Mouse (Mus musculus) layer of hippocampus, postnatal 10 days (tissue): ENCODE measurements at regions not wholly inside any gene's neighbourhood (a gene's known extent, or its start where the extent isn't known, plus 50 kb on each side); places are given as distances from the start of the nearest gene placed in this dataset.
"Not testable (repeated sequence)": the region's sequence is repeated elsewhere in the genome, so short reads cannot be mapped to it uniquely, and the experiment has no call there.

Experiments used
- DNase-seq, 2 experiments: peaks; one replicate each; pipeline ENCODE4 v3.0.0; 2021; ENCODE audit warnings: low spot score in 2 of 2

DNA sequence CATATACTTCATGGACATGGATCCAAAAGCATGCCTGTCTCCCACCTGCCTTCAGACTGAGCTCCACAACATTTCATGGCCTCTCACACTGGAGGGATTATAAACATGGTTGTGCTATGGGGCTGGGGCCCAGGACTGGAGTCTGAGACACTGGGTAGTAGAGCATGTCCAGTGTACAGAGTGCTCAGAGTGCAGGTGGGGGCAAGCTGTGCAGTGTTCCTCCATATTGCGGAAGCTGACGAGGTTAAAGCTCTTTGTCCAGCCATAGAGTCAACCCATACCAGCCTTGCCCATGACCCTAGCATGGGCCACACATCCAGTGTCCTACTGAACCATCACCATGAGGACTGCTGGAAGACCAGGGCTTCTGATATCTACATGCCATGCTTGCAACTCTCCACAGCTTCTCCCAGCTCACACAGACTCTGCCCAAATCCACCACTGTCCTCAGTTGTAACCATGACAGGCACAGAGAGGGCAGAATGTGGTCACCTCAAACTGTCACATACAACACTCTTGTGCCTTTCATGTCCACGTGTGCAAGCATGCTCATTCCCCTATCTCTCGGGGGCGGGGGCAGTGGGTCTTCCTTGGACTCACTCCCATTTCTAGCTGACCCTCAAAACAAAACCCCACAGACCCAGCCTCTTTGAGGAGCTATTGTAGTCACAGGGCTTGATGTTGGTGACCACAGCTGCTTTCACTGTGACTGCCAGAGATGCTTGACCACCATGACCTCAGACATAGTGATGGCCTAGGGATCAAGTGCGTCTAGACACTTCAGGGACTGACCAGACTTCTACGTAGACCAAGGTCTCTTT is 55.9 kb downstream of the Tmem121 start:
- no peak for DNase-seq

DNA sequence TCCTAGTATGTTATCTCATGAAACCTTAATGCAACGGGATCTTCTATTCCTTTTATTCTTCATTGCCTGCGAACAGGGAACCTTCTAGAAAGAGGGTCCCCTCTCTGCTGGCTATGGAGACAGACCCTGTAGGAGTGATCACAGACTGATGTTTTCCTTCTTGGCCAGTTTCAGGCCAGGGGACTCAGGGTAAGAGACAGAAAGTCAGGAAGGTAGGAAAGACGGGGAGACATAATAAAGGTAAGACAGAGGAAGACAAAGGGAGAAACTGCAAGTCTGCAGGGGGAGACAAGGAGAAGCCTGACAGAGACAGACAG is 56.4 kb downstream of the Tmem121 start:
- no peak for DNase-seq

DNA sequence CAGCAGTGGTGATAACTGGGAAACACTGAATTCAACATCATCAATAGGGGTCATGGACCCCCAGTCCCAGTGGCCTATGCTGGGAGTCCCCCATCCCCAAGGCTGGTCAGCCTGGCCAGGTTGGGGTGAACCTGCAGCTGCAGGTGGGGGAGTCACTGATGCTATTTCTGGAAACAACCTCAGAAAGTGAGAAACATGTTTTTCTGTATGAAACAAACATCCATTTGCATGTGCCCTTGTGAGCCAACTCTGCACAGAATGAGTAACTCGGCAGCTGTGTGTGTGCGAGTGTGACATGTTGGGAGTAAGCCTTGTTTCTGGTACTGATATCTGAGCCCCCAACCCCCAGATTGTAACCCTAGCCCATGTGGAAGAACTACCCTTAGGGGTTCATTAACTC is 59.0 kb downstream of the Tmem121 start:
- DNase-seq, result no peak

DNA sequence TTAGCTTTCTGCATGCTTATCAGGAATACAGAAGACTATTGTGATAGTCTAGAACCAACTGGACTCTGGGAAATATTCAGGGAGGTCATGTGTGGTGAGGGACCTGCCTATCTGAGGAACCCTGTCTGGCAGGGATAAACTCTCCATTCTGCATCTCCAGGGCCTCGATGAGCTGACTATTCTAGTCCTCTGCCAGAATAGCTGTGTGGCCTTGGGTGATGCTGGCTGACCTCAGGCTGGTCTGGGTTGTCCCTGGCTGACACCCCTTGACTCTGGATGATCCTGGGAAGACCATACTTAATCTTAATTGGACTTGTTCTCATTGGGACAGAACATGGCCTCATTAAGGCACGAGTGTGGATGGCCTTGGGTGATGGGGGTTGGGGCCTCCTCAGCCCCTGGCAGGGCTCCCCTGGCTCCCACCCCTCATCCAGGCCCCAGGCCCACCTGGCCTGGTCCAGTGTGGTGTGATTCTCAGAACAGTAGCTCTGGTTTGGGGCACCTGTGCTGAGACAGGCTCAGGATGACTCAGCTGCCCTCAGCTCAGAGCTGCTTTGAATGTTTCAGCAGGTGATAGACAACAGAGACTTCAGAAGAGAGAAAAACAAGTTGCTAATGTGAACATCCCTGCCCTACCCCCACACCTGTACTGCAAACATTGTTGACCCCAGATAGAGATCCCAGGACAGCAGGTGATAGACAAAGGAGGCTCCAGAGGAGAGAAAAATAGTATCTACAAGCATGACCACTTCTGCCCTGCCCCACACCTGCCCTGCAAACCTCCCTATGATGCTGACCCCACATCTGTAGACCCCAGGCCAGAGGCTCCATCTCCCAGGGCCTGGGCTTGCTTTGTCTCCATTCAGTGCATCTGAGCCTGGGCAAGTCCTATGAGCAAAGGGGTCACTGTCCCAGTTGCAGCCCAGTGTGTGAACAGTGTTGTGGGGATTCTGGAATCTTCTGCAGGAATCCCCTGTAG is 68.0 kb downstream of the Tmem121 start:
- DNase-seq, result not testable (repeated sequence)

DNA sequence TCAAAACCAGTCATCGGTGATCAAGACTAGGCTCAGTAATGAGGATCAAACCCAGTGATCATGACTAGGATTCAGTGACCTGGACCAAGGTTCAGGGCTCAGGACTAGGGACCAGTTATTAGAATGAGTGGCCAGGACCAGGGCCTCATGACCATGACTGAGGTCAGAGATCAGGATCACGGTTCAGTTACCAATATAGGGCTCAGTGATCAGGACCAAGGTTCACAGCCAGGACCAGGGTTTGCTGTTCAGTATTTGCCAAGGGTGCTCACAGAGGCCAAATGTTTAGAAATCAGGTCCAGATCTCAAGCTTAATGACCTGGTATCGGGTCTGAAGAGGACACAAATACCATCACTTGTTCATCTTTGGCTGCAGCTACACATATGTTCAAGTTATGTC is 69.6 kb downstream of the Tmem121 start:
- DNase-seq, result no peak

DNA sequence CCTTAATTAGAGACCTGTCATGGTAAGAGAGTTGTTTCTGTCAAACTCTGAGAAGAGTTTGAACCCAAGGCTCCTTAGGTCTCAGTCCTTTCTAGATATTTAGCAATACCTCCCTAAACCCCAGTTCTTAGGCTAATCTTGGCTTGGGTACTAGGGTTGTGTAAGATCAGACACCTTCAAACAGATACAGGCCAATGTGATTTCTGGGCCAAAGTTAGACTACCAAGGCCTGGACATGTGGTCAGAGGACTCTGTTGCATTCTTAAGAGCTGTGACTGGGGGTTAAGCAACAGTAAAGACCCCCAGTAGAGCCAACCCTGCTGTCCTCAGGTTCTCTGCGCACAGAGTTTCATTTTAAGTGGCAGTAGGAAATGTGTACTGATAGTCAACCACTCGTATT is 70.9 kb downstream of the Tmem121 start:
- DNase-seq, result no peak

DNA sequence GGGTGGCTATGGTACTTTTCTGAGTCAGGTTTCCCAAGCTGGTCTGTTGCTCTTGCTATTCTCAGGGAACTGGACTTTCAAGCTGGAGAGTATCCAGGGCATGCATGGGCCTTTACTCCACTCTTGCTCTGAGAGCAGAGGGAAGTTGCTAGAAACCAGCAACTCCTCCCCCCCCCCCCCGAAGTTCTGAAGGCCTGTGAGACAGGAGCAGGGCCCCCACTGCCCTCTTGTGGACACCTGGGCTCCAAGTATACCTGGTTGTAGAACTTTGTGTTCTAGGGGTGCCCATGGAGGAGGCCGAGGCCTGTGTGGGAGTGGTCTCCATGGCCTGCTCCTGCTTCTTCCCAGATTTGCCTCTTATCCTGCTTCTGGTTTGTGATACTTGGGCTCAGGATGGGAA is 71.5 kb downstream of the Tmem121 start:
- no peak for DNase-seq

DNA sequence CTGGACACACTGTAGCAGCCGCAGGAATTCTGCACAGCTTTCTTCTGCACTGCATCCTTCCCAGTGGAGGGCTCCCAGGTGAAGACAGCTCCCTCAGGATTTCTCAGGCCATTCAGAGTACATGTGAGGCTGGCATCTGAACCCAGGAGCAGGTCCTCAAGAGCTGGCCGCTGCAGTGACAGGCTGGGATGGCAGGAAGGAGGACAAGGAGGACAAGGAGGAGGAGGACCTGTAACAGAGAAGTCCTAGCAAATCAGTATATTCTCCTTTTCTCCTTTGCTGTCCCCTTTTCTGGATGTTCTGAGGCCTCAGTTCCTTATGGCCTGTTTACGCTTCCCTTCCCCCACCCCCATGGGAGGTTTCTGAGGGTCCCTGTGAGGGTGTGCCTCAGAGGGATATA is 73.7 kb downstream of the Tmem121 start:
- no peak for DNase-seq

DNA sequence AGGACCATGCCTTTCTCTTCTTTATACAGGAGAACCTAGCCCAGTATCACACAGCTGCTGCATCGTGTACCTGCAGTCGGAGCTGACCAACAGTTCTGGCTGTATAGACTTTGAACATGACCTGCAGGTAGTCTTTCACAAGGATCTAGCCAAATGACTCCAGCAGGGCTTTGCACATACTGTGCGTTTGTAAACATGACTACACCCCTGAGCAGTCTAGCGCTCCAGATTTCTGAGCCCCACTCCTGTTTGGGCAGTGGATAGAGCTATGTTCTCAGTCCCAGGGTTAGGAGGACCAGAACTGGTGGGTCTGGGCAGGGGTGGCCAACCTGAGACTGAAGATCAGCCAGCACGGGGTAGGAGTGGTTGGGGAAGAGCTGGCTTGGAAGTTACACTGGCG is 74.6 kb downstream of the Tmem121 start:
- DNase-seq, result no peak

DNA sequence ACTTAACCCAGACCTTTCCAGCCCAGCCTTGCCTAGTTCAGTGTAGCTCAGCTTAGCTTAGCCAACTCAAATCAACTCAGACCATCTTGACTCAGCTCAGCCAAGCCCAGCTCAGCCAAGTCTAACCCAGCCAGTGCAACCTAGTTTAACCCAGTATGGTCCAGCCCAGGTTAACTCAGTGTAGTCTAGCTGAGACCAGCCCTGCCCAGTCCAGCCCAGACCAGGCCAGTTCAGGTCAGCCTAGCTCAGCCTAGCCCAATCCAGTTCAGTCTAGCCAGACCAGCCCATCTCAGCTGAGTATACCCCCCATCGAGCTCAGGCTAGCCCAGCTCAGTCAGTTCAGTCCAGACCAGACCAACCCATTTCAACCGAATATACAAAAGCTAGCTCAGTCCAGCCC is 90.2 kb downstream of the Tmem121 start:
- no peak for DNase-seq

DNA sequence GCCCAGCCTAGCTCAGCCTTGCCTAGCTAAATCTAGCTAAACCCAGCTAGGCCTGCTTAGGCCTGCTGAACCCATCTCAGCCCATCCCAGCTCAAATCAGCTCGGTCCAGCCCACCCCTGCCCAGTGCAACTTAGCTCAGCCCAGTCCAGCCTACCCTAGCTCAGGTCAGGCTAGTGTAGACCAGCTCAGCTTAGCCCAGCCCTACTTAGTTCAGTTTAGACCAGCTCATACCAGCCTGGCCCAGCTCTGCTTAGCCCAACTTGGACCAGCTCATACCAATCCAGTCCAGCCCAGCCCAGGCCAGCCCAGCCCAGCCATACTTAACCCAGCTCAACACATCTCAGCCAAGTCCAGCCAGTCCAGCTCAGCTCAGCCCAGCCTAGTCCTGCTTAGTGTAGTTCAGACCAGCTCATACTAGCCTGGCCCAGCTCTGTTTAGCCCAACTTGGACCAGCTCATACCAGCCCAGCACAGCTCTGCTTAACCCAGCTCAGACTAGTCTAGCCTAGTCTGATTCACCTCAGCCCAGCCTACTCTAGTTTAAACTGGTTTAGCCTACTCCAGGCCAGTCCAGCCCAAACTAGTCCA is 90.7 kb downstream of the Tmem121 start:
- no peak for DNase-seq

DNA sequence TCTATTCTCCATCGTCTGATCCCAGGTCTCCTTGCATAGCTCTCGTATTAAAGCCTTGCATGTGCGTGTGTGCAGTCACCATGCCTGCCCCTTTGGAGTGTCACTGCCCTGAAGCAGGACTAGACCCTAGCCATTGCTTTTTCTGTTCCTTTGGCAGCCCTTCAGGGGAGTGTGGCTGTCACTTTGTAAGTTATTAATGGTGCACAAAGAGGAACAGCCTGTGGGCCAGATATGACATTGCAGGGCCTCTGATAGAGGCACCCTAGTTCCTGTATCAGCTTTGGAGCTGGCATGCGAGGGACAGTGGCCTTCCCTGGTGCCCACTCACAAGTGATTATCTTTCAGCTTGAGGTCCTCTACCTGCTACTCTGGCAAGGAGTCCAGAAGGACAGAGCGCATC is 92.0 kb downstream of the Tmem121 start:
- DNase-seq, result no peak

DNA sequence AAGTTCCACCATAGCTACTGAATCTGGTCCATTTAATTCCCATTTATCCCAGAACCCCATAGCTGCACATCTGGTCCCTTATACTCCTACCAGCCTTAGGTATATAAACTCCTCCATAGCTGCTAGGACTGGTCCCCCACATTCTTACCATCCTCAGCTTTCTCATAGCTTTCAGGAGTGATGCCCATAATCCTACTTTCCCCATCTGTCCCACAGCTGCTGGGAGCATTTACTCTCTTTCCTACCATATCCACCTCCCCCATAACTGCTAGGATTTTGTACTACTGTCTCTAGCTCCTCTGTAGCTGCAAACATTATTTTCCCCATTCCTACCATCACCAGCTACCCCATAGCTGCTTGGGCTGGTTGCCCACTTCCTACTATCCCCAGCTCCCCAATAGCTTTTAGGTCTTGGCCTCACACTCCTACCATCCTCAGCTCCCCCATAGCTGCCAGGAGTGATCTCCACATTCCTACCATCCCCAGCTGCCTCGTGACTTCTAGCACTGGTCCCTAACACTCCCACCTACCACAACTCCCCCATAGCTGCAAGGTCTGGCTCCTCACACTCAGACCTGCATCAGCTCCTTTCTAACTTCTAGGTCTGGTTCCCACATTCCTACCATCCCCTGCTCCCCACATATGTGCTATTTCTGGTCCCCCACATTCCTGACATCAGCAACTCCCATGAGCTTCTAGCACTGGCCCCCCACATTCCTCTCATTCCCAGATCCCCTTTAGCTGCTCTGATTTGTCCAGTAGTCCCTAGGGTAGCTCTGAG is 106.5 kb downstream of the Tmem121 start:
- DNase-seq, result no peak

DNA sequence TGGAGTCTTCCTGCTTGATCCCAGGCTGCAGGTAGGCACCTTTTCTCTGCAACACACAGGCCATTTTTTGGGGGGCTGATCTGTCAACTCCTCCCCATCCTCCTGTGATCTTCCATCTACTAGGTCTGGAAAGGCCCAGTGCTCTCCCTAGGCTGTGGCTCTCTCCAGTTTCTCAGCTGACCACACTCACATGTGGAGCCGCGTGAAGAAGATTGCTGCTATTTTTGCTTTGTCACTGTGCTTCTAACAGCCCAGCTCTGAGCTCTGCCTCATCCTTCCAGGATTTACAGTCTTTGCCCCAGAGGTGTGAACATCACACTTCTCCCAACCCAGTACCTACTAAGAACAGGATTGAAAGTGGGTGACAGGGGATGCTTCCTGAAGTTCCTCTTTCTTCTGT is 110.2 kb downstream of the Tmem121 start:
- DNase-seq, result no peak

DNA sequence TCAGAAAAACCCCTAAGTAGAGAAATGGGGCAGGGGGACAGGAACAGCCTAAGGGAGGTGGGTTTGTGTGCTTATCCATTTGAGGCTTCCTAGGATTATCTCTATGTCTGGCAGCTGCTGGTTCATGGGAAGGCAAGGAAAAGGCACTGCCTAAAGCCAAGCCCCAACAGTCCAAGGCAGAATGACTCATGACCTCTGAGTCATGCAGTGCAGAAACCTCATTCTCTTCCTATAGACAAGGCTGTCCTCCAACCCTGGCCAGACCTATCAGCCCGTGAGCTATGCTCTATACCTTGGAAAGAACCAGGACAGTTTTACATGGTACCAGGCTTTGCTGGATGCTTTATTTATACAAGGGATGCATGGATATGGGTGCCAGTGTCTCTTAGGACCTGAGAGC is 120.2 kb downstream of the Tmem121 start:
- no peak for DNase-seq

DNA sequence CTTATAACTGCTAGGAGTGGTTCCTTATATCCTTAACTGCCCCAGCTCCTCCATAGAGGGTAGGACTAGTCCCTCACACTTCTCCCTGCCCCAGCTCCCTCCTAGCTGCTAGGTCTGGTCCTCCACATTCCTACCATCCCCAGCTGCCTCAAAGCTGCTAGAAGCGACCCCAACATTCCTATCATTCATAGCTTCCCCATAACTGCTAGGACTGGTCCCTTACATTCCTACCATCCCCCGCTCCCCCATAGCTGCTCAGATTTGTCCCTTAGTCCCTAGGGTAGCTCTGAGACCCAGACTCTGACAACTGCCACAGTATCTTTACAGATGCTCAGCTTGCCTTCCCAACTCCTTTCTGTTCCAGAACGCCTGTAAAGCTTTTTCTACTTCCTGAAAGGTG is 127.6 kb downstream of the Tmem121 start:
- DNase-seq, result no peak

DNA sequence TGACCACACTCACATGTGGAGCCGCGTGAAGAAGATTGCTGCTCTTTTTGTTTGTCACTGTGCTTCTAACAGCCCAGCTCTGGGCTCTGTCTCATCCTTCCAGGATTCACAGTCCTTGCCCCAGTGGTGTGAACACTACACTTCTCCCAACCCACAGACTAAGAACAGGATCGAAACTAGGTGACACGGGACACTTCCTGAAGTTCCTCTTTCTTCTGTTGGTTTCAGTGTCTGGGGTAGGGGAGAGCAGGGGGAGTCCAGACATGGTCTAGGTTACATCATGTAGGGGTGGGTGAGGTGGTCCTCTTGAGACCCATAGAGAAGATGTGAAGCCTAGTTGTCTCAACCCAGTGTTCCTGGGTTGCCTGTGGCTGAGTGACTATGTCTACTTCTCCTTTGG is 128.9 kb downstream of the Tmem121 start:
- DNase-seq, result no peak

DNA sequence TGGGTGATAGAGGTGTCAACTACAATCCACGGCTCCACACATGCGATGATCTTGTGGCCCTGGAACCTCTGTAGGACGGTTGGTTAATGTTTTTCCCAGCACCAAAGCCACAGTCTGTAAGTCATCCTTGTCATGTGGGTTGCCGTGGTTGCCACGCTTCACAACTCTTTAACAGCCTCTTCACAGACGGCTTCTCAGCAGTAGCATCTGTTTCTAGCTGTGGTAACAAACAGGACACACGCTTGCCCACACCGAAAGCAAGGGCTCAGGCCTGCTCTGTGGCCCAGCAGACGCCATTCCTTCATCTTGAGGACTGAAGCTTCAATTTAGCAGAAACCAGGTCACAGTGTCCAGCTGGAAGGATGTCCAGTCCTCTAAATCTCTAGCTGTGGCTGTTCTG is 135.4 kb downstream of the Tmem121 start:
- no peak for DNase-seq

DNA sequence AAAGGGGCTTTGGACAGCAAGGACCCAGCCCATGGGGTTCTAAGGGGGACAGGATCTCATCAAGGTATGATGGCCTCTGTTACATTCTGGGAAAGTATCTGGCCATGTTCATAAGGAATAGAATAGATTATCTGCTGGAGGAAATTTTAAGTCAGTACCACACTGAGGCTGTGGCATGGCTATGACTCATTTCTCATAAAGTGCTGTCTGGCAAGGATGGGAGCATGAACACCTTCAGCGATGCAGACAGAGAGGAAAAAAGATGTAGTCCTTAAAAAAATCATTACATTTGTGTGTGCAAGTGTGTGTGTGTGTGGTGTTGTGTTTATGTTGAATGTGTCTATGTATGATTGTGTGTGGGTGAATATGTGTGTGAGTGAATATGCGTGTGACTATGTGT is 136.4 kb downstream of the Tmem121 start:
- no peak for DNase-seq

DNA sequence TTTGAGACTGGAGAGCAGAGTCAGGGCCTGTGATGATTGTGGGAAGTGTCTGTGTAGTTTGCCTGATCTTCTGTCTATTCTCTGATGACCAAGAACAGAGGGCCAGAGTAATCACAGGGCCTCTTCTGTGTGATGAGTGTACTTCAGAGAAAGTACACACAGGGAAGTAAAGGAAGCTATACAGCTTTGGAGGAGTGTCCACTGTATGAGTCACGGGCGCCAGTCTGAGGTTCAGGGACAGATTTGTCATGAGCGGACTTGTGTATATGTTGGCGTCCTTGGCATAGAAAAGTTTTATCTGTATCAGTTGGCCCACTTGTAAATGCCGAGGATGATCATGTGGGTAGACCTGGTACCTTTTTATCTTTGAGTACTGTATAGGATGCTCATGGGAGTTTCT is 142.1 kb downstream of the Tmem121 start:
- no peak for DNase-seq

DNA sequence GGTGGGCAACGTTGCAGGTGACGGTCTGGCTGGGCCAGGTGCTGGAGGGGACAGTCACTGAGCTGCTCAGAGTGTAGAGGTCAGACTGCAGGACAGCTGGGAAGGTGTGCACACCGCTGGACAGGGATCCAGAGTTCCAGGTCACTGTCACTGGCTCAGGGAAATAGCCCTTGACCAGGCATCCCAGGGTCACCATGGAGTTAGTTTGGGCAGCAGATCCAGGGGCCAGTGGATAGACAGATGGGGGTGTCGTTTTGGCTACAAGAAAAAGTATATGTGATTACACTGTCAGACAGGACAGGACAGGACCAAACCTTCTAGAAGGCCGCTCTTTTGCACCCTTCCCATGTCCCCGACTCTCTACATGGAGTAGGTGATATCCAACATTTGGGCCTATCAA is 144.5 kb downstream of the Tmem121 start:
- no peak for DNase-seq
